Mouse (Mus musculus): Measurements from ENCODE around the gene Igsf3. TPM values are rescaled to one million over a fixed set of nuclear protein-coding genes. Genes with fewer than 3 reads are reported as not detected.

Gene Igsf3
- polyA plus RNA-seq, 2 experiments = 1.3 to 3.2 TPM

- DNase-seq (ENCODE audit: low read depth in 3 of 3, low spot score in 3 of 3) (no peak), ATAC-seq (ENCODE audit: insufficient read depth) (no peak)
- Histone ChIP-seq H3K4me3 (ENCODE audit: insufficient read depth in 1 of 2, low read depth in 2 of 2, low read length in 2 of 2) (no peak overlapping the region), H3K4me2 (ENCODE audit: low read depth) (no peak overlapping the region), H3K36me3 (replicated peaks; ENCODE audit: control insufficient read depth, insufficient read depth, low read depth) (no peaks in the 10 kb centered on the region), H3K27me3 (ENCODE audit: control insufficient read depth, insufficient read depth, low read length) (no peaks in the 10 kb centered on the region), H3K4me1 (replicated peaks; ENCODE audit: control insufficient read depth in 2 of 2, insufficient read depth in 2 of 2, low read length in 1 of 2) (no peaks in the 10 kb centered on the region), H3K27ac (no peak overlapping the region), H3K9ac (replicated peaks) (no peak overlapping the region), H3K9me3 (ENCODE audit: control insufficient read depth, low read length) (no peaks in the 10 kb centered on the region)
- WGBS (ENCODE audit: insufficient replicate concordance) = 77% methylated on average over 10 of the region's 10 CpGs
- no peak for TF ChIP-seq EP300 (IDR thresholded peaks at IDR 0.05; ENCODE audit: low read depth)
- no peak for TF ChIP-seq CTCF (IDR thresholded peaks at IDR 0.05; ENCODE audit: low read depth)
Measured at GRCm38 (mm10) chr3:101497432-101498030, 120.6 kb downstream of the Igsf3 start.

GRCm38 (mm10) chr3:101499906-101500305, 123.0 kb downstream of the Igsf3 start:
- TF ChIP-seq CTCF (IDR thresholded peaks at IDR 0.05; ENCODE audit: low read depth) (no peak), EP300 (IDR thresholded peaks at IDR 0.05; ENCODE audit: low read depth) (no peak)
- Histone ChIP-seq H3K36me3 (replicated peaks; ENCODE audit: control insufficient read depth, insufficient read depth, low read depth) (no peaks in the 10 kb centered on the region), H3K27ac (no peak overlapping the region), H3K9ac (replicated peaks) (no peak overlapping the region), H3K4me2 (ENCODE audit: low read depth) (no peak overlapping the region), H3K9me3 (ENCODE audit: control insufficient read depth, low read length) (no peaks in the 10 kb centered on the region), H3K4me1 (replicated peaks; ENCODE audit: control insufficient read depth in 2 of 2, insufficient read depth in 2 of 2, low read length in 1 of 2) (no peaks in the 10 kb centered on the region), H3K27me3 (ENCODE audit: control insufficient read depth, insufficient read depth, low read length) (no peaks in the 10 kb centered on the region), H3K4me3 (ENCODE audit: insufficient read depth in 1 of 2, low read depth in 2 of 2, low read length in 2 of 2) (no peak overlapping the region)
- 54% methylated on average over 6 of the region's 6 CpGs for WGBS (ENCODE audit: insufficient replicate concordance)
- DNase-seq (ENCODE audit: low read depth in 3 of 3, low spot score in 3 of 3) (no peak), ATAC-seq (ENCODE audit: insufficient read depth) (no peak)

DNA sequence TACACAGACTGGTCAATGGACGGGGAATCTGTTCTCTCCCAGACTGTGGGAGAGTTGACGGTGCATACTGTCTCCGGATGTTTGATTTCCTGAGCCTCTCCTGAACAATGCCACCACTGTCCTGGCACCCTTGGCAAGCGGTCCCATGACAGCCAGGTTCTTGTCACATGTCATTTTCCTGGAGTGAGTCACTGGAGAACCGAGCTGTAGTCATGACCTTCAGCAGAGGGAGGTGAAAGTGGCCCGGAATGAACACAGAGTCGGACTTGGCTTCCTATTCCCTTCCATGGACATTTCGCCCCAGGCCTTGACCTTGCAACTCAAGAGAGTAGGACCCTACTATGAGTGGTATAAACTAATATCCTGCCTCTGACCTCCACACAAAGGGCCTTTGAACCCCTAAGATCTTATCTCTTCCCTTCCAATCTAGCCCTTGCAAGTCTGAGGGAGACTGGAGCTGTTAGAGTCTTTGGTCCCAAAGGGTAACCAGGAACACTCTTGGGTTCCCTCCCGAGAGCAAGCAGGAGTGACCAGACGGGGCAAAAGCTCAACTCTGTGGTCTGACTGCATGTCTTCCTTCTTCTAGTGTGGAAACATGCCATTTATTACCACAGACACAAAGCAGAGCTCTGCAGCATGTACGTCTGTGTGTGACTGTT, 123.6 kb downstream of the Igsf3 start:
- Histone ChIP-seq H3K9ac (replicated peaks) (no peak overlapping the region), H3K4me3 (ENCODE audit: insufficient read depth in 1 of 2, low read depth in 2 of 2, low read length in 2 of 2) (no peak overlapping the region), H3K4me2 (ENCODE audit: low read depth) (no peak overlapping the region), H3K27me3 (ENCODE audit: control insufficient read depth, insufficient read depth, low read length) (no peaks in the 10 kb centered on the region), H3K27ac (no peak overlapping the region), H3K9me3 (ENCODE audit: control insufficient read depth, low read length) (no peaks in the 10 kb centered on the region), H3K4me1 (replicated peaks; ENCODE audit: control insufficient read depth in 2 of 2, insufficient read depth in 2 of 2, low read length in 1 of 2) (no peaks in the 10 kb centered on the region), H3K36me3 (replicated peaks; ENCODE audit: control insufficient read depth, insufficient read depth, low read depth) (no peaks in the 10 kb centered on the region)
- WGBS (ENCODE audit: insufficient replicate concordance) = 55% methylated on average over 11 of the region's 11 CpGs
- TF ChIP-seq CTCF (IDR thresholded peaks at IDR 0.05; ENCODE audit: low read depth) (no peak), EP300 (IDR thresholded peaks at IDR 0.05; ENCODE audit: low read depth) (no peak)
- no peak for ATAC-seq (ENCODE audit: insufficient read depth)
- no peak for DNase-seq (ENCODE audit: low read depth in 3 of 3, low spot score in 3 of 3)

DNA sequence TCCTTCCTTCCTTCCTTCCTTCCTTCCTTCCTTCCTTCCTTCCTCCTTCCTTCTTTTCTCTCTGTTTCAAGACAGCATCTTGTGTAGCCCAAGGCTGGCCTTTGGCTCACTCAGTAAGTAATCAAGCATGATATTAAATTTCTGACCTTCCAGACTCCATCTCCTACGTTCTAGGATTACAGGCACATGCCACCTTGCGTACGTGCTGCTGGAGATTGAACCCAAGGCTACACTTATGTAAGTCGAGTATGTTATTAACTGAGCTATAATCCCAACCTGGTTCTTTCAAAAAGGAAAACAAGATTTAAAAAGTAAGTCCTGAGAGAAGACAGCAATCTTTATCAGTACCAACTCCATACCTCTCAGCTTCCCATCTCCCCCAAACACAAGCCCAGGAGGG, 124.7 kb downstream of the Igsf3 start:
- 66% methylated on average over 4 of the region's 4 CpGs for whole genome bisulfite sequencing (ENCODE audit: insufficient replicate concordance)
- Histone ChIP-seq H3K4me2 (ENCODE audit: low read depth) (no peak overlapping the region), H3K27me3 (ENCODE audit: control insufficient read depth, insufficient read depth, low read length) (no peaks in the 10 kb centered on the region), H3K36me3 (replicated peaks; ENCODE audit: control insufficient read depth, insufficient read depth, low read depth) (no peaks in the 10 kb centered on the region), H3K9me3 (ENCODE audit: control insufficient read depth, low read length) (no peaks in the 10 kb centered on the region), H3K4me3 (ENCODE audit: insufficient read depth in 1 of 2, low read depth in 2 of 2, low read length in 2 of 2) (no peak overlapping the region), H3K27ac (no peak overlapping the region), H3K9ac (replicated peaks) (no peak overlapping the region), H3K4me1 (replicated peaks; ENCODE audit: control insufficient read depth in 2 of 2, insufficient read depth in 2 of 2, low read length in 1 of 2) (peaks cover 0 to 4% of the 10 kb centered on the region in 2 experiments; a peak in 1 of 4 replicates)
- TF ChIP-seq EP300 (IDR thresholded peaks at IDR 0.05; ENCODE audit: low read depth) = no peak
- TF ChIP-seq CTCF (IDR thresholded peaks at IDR 0.05; ENCODE audit: low read depth) = no peak
- DNase-seq (ENCODE audit: low read depth in 3 of 3, low spot score in 3 of 3) (no peak), ATAC-seq (ENCODE audit: insufficient read depth) (no peak)

DNA sequence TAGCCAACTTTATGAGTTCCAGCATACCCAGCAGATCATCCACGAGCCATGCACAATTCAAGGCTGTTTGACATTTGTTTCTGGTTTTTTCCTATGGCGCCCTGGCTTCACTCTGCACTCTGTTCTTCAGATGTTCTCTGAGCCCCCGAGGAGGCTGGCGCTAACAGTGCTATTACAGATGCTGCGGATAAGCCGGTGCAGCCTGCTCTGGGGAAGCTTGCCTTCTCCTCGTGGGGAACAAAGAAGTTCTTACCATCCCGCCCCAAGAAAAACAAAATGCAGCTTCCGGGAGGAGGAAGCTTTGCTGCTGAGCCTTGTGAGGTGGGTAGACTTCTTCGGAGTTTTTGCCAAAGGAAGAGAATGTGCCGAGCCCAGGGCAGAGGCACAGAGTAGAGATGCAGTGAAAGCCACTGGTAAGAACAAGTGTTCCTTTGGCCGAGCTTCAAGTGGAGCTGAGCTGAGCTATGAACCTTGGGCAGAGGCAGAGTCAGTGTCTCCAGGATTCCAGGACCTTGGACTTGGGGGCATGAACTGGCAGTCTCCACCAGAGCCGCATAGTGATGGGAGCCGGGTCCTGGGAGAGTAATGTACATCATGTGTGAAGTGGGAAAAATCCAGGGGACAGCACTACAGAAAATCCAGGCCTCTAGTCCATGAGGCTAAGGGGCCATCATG, 125.3 kb downstream of the Igsf3 start:
- no peaks in the 10 kb centered on the region for H3K9me3 ChIP-seq (ENCODE audit: control insufficient read depth, low read length)
- no peak overlapping the region for H3K9ac ChIP-seq (replicated peaks)
- H3K4me2 ChIP-seq (ENCODE audit: low read depth) = no peak overlapping the region
- peaks cover 0 to 8% of the 10 kb centered on the region in 2 experiments; a peak in 1 of 4 replicates for H3K4me1 ChIP-seq (replicated peaks; ENCODE audit: control insufficient read depth in 2 of 2, insufficient read depth in 2 of 2, low read length in 1 of 2)
- DNase-seq (ENCODE audit: low read depth in 3 of 3, low spot score in 3 of 3) (no peak), ATAC-seq (ENCODE audit: insufficient read depth) (no peak)
- H3K4me3 ChIP-seq (ENCODE audit: insufficient read depth in 1 of 2, low read depth in 2 of 2, low read length in 2 of 2) = no peak overlapping the region
- no peaks in the 10 kb centered on the region for H3K36me3 ChIP-seq (replicated peaks; ENCODE audit: control insufficient read depth, insufficient read depth, low read depth)
- H3K27me3 ChIP-seq (ENCODE audit: control insufficient read depth, insufficient read depth, low read length) = no peaks in the 10 kb centered on the region
- WGBS (ENCODE audit: insufficient replicate concordance) = 35% methylated on average over 14 of the region's 14 CpGs
- H3K27ac ChIP-seq = no peak overlapping the region
- TF ChIP-seq CTCF (IDR thresholded peaks at IDR 0.05; ENCODE audit: low read depth) (no peak), EP300 (IDR thresholded peaks at IDR 0.05; ENCODE audit: low read depth) (no peak)

Measured in liver, embryonic 14.5 days (tissue).